Mouse (Mus musculus) layer of hippocampus, postnatal 14 days (tissue): Measurements from ENCODE around the gene Il23a. TPM values are rescaled to one million over a fixed set of nuclear protein-coding genes. Genes with fewer than 3 reads are reported as not detected.
"Not testable (repeated sequence)": the region's sequence is repeated elsewhere in the genome, so short reads cannot be mapped to it uniquely, and the experiment has no call there.

Experiments used
- DNase-seq, 2 experiments: peaks; one replicate each; pipeline ENCODE4 v3.0.0; 2021 to 2022; ENCODE audit warnings: low spot score in 2 of 2, mixed read lengths in 1 of 2
- total RNA-seq, 2 experiments: library from RNA; stranded (reverse); gene quantifications; 2 replicates each; pipeline ENCODE4 v1.2.3; 2021

Gene Il23a
- total RNA-seq, 2 experiments from 2014 or later, result 2.4 to 3.2 TPM

GRCm38 (mm10) chr10:128269206-128269910 lies 29.2 kb downstream of the Il23a start:
- DNase-seq, result no peak

DNA sequence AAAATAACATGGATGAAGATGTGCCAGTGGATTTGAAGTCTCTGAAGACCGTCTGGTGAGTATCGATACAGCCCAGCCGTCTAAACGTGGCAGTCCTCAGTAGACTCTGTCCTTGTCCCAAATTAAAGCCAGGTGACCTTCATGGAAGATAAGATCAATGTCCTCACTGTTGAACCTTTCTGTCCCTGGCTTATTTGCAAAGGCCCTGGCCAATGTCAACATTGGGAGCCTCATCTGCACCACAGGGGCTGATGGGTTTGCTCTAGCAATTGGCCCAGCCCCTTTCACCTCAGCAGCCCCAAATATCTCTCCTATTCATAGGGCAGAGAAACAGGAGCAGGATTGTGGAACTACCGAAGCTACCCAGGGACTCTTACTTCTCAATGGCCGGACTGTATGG lies 30.2 kb downstream of the Il23a start, which contains the start of gene Apof:
TSS of gene Apof (plus strand) at position 301 of the 400 bp plus-strand sequence.
- no peak for DNase-seq

- no peak for DNase-seq
These were observed 34.9 kb downstream of the Il23a start for GRCm38 (mm10) chr10:128263393-128264310.

GRCm38 (mm10) chr10:128262300-128262699 lies 36.3 kb downstream of the Il23a start:
- no peak for DNase-seq

DNA sequence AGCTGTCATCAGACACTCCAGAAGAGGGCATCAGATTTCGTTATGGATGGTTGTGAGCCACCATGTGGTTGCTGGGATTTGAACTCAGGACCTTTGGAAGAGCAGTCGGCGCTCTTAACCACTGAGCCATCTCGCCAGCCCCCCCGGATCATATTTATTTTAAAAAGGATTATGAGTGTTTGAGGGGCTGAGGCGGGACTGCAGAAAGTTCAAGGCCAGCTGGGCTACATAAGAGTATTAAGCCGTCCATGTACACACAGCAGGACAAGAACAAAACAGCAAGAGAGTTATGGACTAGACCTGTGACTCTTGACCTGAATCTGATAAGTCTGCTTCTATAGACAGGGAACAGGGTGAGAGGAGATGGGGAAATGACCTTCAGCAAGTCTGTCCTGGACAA lies 38.2 kb downstream of the Il23a start:
- DNase-seq, result not testable (repeated sequence)

- no peak for DNase-seq
These were observed 38.6 kb downstream of the Il23a start for GRCm38 (mm10) chr10:128259946-128260345.

- no peak for DNase-seq
These were observed 39.6 kb downstream of the Il23a start for GRCm38 (mm10) chr10:128258953-128259352.

GRCm38 (mm10) chr10:128256328-128256727 lies 42.2 kb downstream of the Il23a start:
- no peak for DNase-seq

GRCm38 (mm10) chr10:128255925-128256324 lies 42.6 kb downstream of the Il23a start:
- no peak for DNase-seq

- no peak for DNase-seq
These were observed 44.8 kb downstream of the Il23a start, which contains the start of gene Apon for GRCm38 (mm10) chr10:128253677-128254255. Apon (plus strand) TSS chr10:128254096.

DNA sequence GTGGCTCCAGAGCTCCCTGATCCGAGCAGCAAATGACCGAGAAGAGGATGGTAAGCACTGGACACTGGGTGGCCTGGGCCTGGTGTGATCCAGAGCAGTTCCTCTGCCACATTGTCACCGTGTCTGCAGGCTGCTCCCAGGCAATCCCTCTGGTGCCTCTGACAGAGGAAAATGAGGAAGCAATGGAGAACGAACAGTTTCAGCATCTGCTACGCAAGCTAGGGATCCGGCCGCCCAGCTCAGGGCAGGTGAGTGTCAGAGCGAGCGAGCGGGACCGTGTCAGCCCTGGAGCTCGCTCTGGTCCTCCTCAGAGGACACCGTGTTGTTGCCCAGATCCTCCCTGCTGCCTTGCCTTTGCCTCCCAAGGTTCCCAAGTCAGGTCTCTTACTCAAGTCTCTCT lies 48.0 kb downstream of the Il23a start:
- DNase-seq, result no peak

- no peak for DNase-seq
These were observed 51.4 kb downstream of the Il23a start for GRCm38 (mm10) chr10:128247020-128247732.

Other genes starting within 250 kb of the Il23a start
- gene Ptges3, start 239.8 kb downstream of the Il23a start, total RNA-seq, result 100 to 1,000 TPM; 138 to 149 TPM
- 1,000 to 10,000 TPM; 1,880 to 1,915 TPM for gene Atp5b, start 215.5 kb downstream of the Il23a start, total RNA-seq
- gene Baz2a, start 207.2 kb downstream of the Il23a start, total RNA-seq, result 10 to 100 TPM; 35.1 to 36.8 TPM
- gene Rbms2, start 118.5 kb downstream of the Il23a start, total RNA-seq, result 10 to 100 TPM; 13.4 to 14.6 TPM
- 10 to 100 TPM; 14.2 to 18.4 TPM for gene Gls2, start 104.3 kb downstream of the Il23a start, total RNA-seq
- gene Spryd4, start 86.9 kb downstream of the Il23a start, total RNA-seq, result 10 to 100 TPM; 11.1 to 11.5 TPM
- not detected for gene Mip, start 72.9 kb downstream of the Il23a start, total RNA-seq
- 1 to 10 TPM; 4.1 to 7.6 TPM for gene Timeless, start 66.7 kb downstream of the Il23a start, total RNA-seq
- gene Apon, start 44.7 kb downstream of the Il23a start, total RNA-seq, result not detected
- not detected for gene Apof, start 30.1 kb downstream of the Il23a start, total RNA-seq
- gene Stat2, start 28.2 kb downstream of the Il23a start, total RNA-seq, result 10 to 100 TPM; 29.2 to 30.3 TPM
- gene Pan2, start 4.6 kb upstream of the Il23a start, total RNA-seq, result 10 to 100 TPM; 15.1 to 15.4 TPM
- 10 to 100 TPM; 76.5 to 80.3 TPM for gene Cnpy2, start 23.7 kb upstream of the Il23a start, total RNA-seq
- gene Cs, start 39.0 kb upstream of the Il23a start, total RNA-seq, result 100 to 1,000 TPM; 260 to 274 TPM
- gene Coq10a, start 70.2 kb upstream of the Il23a start, total RNA-seq, result 10 to 100 TPM; 60.0 to 62.1 TPM
- gene Ankrd52, start 78.4 kb upstream of the Il23a start, total RNA-seq, result 10 to 100 TPM; 83.6 to 86.7 TPM
- under 1 TPM in 1 of 2 experiments, not detected in 1; 0.60 TPM for gene Slc39a5, start 102.5 kb upstream of the Il23a start, total RNA-seq
- 10 to 100 TPM; 94.5 TPM for gene Nabp2, start 112.7 kb upstream of the Il23a start, total RNA-seq
- 10 to 100 TPM; 67.2 to 72.0 TPM for gene Rnf41, start 112.9 kb upstream of the Il23a start, total RNA-seq
- 100 to 1,000 TPM; 208 to 212 TPM for gene Smarcc2, start 160.5 kb upstream of the Il23a start, total RNA-seq
- gene Myl6, start 195.4 kb upstream of the Il23a start, total RNA-seq, result 100 to 1,000 TPM; 596 to 608 TPM
- gene Myl6b, start 199.9 kb upstream of the Il23a start, total RNA-seq, result 10 to 100 TPM; 15.5 to 16.2 TPM
- 1 to 10 TPM; 8.6 to 9.1 TPM for gene Esyt1, start 227.1 kb upstream of the Il23a start, total RNA-seq
- 10 to 100 TPM in 1 of 2 experiments, 1 to 10 TPM in 1; 9.1 to 12.0 TPM for gene Zc3h10, start 249.0 kb upstream of the Il23a start, total RNA-seq